Mouse (Mus musculus) stomach, postnatal 0 days (tissue): ENCODE measurements at regions not wholly inside any gene's neighbourhood (a gene's known extent, or its start where the extent isn't known, plus 50 kb on each side); places are given as distances from the start of the nearest gene placed in this dataset.

Experiments
- ATAC-seq: fragments of 200-750 bp; cut with Nextera tagmentation; 2 replicates; pipeline ENCODE4 v1.8.0; 2017; ENCODE audit not compliant: low FRiP score, low TSS enrichment
- DNase-seq: peaks from one replicate; pipeline ENCODE4 v3.0.0-alpha.2; 2016; ENCODE audit warnings: low spot score
- H3K27ac ChIP-seq: fragments of 300-500 bp; sonication (generic); replicated peaks from 2 replicates; pipeline ENCODE4 v1.5.1; 2014; ENCODE audit warnings: mild to moderate bottlenecking, control low read depth
- H3K27me3 ChIP-seq: fragments of 300-500 bp; sonication (generic); 2 replicates; pipeline ENCODE4 v1.6.1; 2014; ENCODE audit warnings: low read length; ENCODE audit not compliant: control insufficient read depth, insufficient read depth
- H3K36me3 ChIP-seq: fragments of 300-500 bp; sonication (generic); 2 replicates; pipeline ENCODE4 v1.6.1; 2014; ENCODE audit warnings: low read length, mixed read lengths; ENCODE audit not compliant: control insufficient read depth, insufficient read depth
- H3K4me1 ChIP-seq: fragments of 300-500 bp; sonication (generic); replicated peaks from 2 replicates; pipeline ENCODE4 v1.6.1; 2014; ENCODE audit warnings: antibody characterized with exemption; ENCODE audit not compliant: control insufficient read depth, insufficient read depth
- H3K4me2 ChIP-seq: fragments of 300-500 bp; sonication (generic); replicated peaks from 2 replicates; pipeline ENCODE4 v1.6.1; 2014; ENCODE audit warnings: low read depth, mild to moderate bottlenecking, control low read depth, moderate library complexity
- H3K4me3 ChIP-seq: fragments of 300-500 bp; sonication (generic); 2 replicates; pipeline ENCODE4 v1.5.1; 2014; ENCODE audit warnings: low read depth, low read length, control low read depth
- H3K9ac ChIP-seq: fragments of 300-500 bp; sonication (generic); 2 replicates; pipeline ENCODE4 v1.6.1; 2014; ENCODE audit warnings: mild to moderate bottlenecking, low read length, control low read depth, mixed read lengths
- H3K9me3 ChIP-seq: fragments of 300-500 bp; sonication (generic); 2 replicates; pipeline ENCODE4 v1.6.1; 2016; ENCODE audit warnings: low read length; ENCODE audit not compliant: control insufficient read depth
- CTCF ChIP-seq: IDR thresholded peaks from 2 replicates; pipeline ENCODE4 v1.5.1; 2016; ENCODE audit warnings: antibody characterized with exemption, low read depth, mild to moderate bottlenecking, moderate library complexity
- EP300 ChIP-seq: optimal IDR thresholded peaks from 2 replicates; pipeline ENCODE3; 2016; ENCODE audit warnings: antibody characterized with exemption
- WGBS: fragments of 180-500 bp; shearing (Covaris S2); extraction: QIAGEN DNeasy Blood & Tissue Kit; methylation state at CpG from one replicate; pipeline ENCODE4 v1.1.7; 2014; 5-methylcytosine and 5-hydroxymethylcytosine counted together

GRCm38 (mm10) chr10:102892373-102892772 lies 137.6 kb downstream of the Alx1 start:
- Histone ChIP-seq H3K4me3 (no peak overlapping the region), H3K9ac (no peak overlapping the region), H3K9me3 (no peaks in the 10 kb centered on the region), H3K36me3 (no peaks in the 10 kb centered on the region), H3K27me3 (no peaks in the 10 kb centered on the region), H3K27ac (no peak overlapping the region), H3K4me1 (no peaks in the 10 kb centered on the region), H3K4me2 (no peak overlapping the region)
- no peak for TF ChIP-seq CTCF
- no peak for DNase-seq
- 80% methylated on average over 3 of the region's 3 CpGs for WGBS
- ATAC-seq, result no peak

- H3K4me1 ChIP-seq, result no peaks in the 10 kb centered on the region
- DNase-seq, result no peak
- no peaks in the 10 kb centered on the region for H3K27me3 ChIP-seq
- no peak overlapping the region for H3K27ac ChIP-seq
- ATAC-seq, result no peak
- H3K9ac ChIP-seq, result no peak overlapping the region
- H3K4me2 ChIP-seq, result no peak overlapping the region
- no peak for TF ChIP-seq EP300
- no peak for TF ChIP-seq CTCF
- no peaks in the 10 kb centered on the region for H3K9me3 ChIP-seq
- 80% methylated on average over 3 of the region's 3 CpGs for WGBS
- H3K4me3 ChIP-seq, result no peak overlapping the region
- no peaks in the 10 kb centered on the region for H3K36me3 ChIP-seq
These were observed 140.3 kb downstream of the Alx1 start for GRCm38 (mm10) chr10:102889709-102890108.

- no peaks in the 10 kb centered on the region for H3K4me1 ChIP-seq
- no peak for ATAC-seq
These were observed 148.1 kb downstream of the Alx1 start for GRCm38 (mm10) chr10:102881824-102882438.

GRCm38 (mm10) chr10:102878010-102878409 lies 152.0 kb downstream of the Alx1 start:
- no peak for TF ChIP-seq EP300
- peak; percentile 72 for TF ChIP-seq CTCF
- no peak overlapping the region for H3K4me3 ChIP-seq
- H3K4me1 ChIP-seq, result no peaks in the 10 kb centered on the region
- no peak overlapping the region for H3K9ac ChIP-seq
- 25% methylated on average over 11 of the region's 11 CpGs for WGBS
- DNase-seq, result peak; percentile 17
- peak overlapping the region; percentile 35; the same call in 1 of the 2 replicates for H3K4me2 ChIP-seq
- no peaks in the 10 kb centered on the region for H3K36me3 ChIP-seq
- no peak overlapping the region for H3K27ac ChIP-seq
- ATAC-seq, result no peak
- no peaks in the 10 kb centered on the region for H3K9me3 ChIP-seq
- H3K27me3 ChIP-seq, result no peaks in the 10 kb centered on the region

More at GRCm38 (mm10) chr10:102881824-102882438, 148.1 kb downstream of the Alx1 start:
- Histone ChIP-seq H3K9ac (no peak overlapping the region), H3K9me3 (no peaks in the 10 kb centered on the region), H3K36me3 (no peaks in the 10 kb centered on the region), H3K4me2 (no peak overlapping the region), H3K27me3 (no peaks in the 10 kb centered on the region), H3K27ac (no peak overlapping the region), H3K4me3 (no peak overlapping the region)
- WGBS, result 60% methylated on average over 6 of the region's 6 CpGs
- DNase-seq, result no peak
- TF ChIP-seq CTCF, result no peak
- TF ChIP-seq EP300, result no peak

GRCm38 (mm10) chr10:102876946-102877345 lies 153.1 kb downstream of the Alx1 start:
- Histone ChIP-seq H3K9ac (no peak overlapping the region), H3K27ac (no peak overlapping the region), H3K9me3 (no peaks in the 10 kb centered on the region), H3K4me3 (no peak overlapping the region), H3K27me3 (no peaks in the 10 kb centered on the region), H3K36me3 (no peaks in the 10 kb centered on the region), H3K4me1 (no peaks in the 10 kb centered on the region), H3K4me2 (no peak overlapping the region)
- TF ChIP-seq EP300, result no peak
- no peak for TF ChIP-seq CTCF
- ATAC-seq (no peak), DNase-seq (no peak)
- 68% methylated on average over 3 of the region's 3 CpGs for WGBS

GRCm38 (mm10) chr10:102866920-102867319 lies 163.1 kb downstream of the Alx1 start:
- Histone ChIP-seq H3K4me3 (no peak overlapping the region), H3K4me1 (no peaks in the 10 kb centered on the region), H3K9ac (no peak overlapping the region), H3K27me3 (no peaks in the 10 kb centered on the region), H3K9me3 (no peaks in the 10 kb centered on the region), H3K4me2 (no peak overlapping the region), H3K27ac (no peak overlapping the region), H3K36me3 (no peaks in the 10 kb centered on the region)
- DNase-seq, result no peak
- TF ChIP-seq CTCF (peak; percentile 71), EP300 (no peak)
- no peak for ATAC-seq
- 20% methylated on average over 4 of the region's 4 CpGs for WGBS
